Mouse (Mus musculus) embryonic facial prominence, embryonic 10.5 days (tissue): ENCODE results near the gene Apbb1. TPM values are rescaled to one million over a fixed set of nuclear protein-coding genes. Genes with fewer than 3 reads are reported as not detected.

ENCODE experiments used
- DNase-seq: peaks from one replicate; pipeline ENCODE4 v3.0.0-alpha.2; 2017; ENCODE audit warnings: low spot score
- H3K27ac ChIP-seq: fragments of 300-500 bp; sonication (generic); replicated peaks from 2 replicates; pipeline ENCODE4 v1.5.1; 2016; ENCODE audit warnings: mild to moderate bottlenecking
- H3K27me3 ChIP-seq: fragments of 300-500 bp; sonication (generic); replicated peaks from 2 replicates; pipeline ENCODE4 v1.6.1; 2016; ENCODE audit warnings: low read depth, mild to moderate bottlenecking; ENCODE audit not compliant: poor library complexity, severe bottlenecking
- H3K36me3 ChIP-seq: fragments of 300-500 bp; sonication (generic); replicated peaks from 2 replicates; pipeline ENCODE4 v1.6.1; 2016; ENCODE audit warnings: mild to moderate bottlenecking, moderate library complexity
- H3K4me1 ChIP-seq: fragments of 300-500 bp; sonication (generic); 2 replicates; pipeline ENCODE4 v1.6.1; 2016
- H3K4me3 ChIP-seq: fragments of 300-500 bp; sonication (generic); 2 replicates; pipeline ENCODE4 v1.5.1; 2016; ENCODE audit warnings: mild to moderate bottlenecking, moderate library complexity
- H3K9me3 ChIP-seq: fragments of 300-500 bp; sonication (generic); 2 replicates; pipeline ENCODE4 v1.6.1; 2016; ENCODE audit warnings: mild to moderate bottlenecking
- WGBS: fragments of 180-500 bp; shearing (Covaris S2); methylation state at CpG from one replicate; pipeline ENCODE4 v1.1.7; 2016; 5-methylcytosine and 5-hydroxymethylcytosine counted together
- polyA plus RNA-seq: library from polyadenylated mRNA; unstranded; fragments of >200 nt; fragmentation: Nextera tagmentation; extraction: Ambion mirVana; gene quantifications from 2 replicates; pipeline ENCODE4 v1.2.1, GENCODE M21; 2016

The Apbb1 gene
- polyA plus RNA-seq, 1 experiment from 2014 or later, result 94.9 TPM

DNA sequence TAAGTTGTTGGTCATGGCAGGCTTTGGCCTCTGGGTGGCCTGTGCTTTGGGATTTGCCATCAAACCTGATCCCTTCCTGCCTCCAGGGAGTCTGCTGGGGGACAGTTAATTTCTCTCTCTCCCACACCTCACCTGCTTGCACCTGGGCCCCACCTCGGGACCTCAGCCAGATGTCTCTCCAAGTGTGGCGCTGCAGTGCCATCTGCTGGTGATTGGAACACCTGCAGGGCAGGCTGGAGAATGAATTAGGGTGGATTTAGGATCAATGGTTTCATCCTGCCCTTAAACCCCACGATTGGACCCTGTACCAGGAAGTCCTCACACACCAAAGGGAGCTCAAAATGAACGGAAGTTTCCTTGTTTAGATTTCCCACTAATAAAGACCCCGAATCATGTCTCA is 66.3 kb downstream of the Apbb1 start:
- no peaks in the 10 kb centered on the region for H3K9me3 ChIP-seq
- peaks cover 8% of the 10 kb centered on the region for H3K4me1 ChIP-seq
- H3K27me3 ChIP-seq, result peaks cover 9% of the 10 kb centered on the region
- no peak overlapping the region for H3K4me3 ChIP-seq
- H3K36me3 ChIP-seq, result no peaks in the 10 kb centered on the region
- 17% methylated on average over 5 of the region's 5 CpGs for WGBS
- peak; percentile 75 for DNase-seq
- no peak overlapping the region for H3K27ac ChIP-seq

DNA sequence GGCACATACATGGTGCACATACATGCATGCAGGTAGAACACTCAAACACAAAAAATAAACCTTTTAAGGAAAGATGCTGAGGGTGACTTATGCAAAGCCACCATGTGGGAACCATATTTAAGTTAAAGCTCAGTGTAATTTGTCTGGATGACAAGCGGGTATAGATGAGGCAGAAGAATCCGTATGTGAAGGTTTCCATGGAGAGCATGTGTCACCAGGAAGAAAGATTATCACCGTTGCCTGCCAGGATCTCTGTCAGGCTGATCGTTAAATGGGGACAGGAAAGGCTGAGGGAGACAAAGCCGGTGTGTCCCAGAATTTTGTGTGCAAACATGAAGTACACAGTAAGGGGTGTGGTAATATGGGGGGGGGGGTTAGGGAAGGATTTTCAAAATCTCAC is 66.9 kb downstream of the Apbb1 start:
- Histone ChIP-seq H3K27me3 (peaks cover 8% of the 10 kb centered on the region), H3K36me3 (no peaks in the 10 kb centered on the region), H3K4me1 (peaks cover 4% of the 10 kb centered on the region; the same call in 1 of the 2 replicates), H3K27ac (no peak overlapping the region), H3K4me3 (no peak overlapping the region), H3K9me3 (no peaks in the 10 kb centered on the region)
- WGBS, result 77% methylated on average over 5 of the region's 5 CpGs
- no peak for DNase-seq

DNA sequence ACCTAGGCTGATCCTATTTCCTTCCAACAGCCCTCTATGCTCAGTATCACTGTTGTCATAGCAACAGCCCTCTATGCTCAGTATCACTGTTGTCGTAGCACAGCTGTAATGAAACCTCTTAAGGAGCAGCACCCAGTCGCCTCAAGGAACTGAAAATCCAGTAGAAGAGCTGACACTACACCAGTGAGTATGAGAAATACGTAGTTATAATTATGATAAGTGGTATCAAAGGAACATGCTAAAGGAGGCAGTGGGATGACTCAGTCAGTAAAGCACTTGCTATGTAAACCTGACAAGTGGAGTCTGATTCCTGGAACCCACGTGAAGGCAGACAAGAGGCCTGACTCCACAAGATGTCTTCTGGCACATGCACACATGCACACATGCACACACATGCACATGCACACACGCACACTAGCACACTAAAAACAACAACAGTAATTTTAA is 67.6 kb downstream of the Apbb1 start:
- Histone ChIP-seq H3K9me3 (no peaks in the 10 kb centered on the region), H3K4me3 (no peak overlapping the region), H3K27ac (no peak overlapping the region), H3K27me3 (peaks cover 5% of the 10 kb centered on the region; the same call in 1 of the 2 replicates), H3K36me3 (no peaks in the 10 kb centered on the region), H3K4me1 (peaks cover 4% of the 10 kb centered on the region; the same call in 1 of the 2 replicates)
- DNase-seq, result no peak
- WGBS, result 66% methylated on average over 5 of the region's 5 CpGs

DNA sequence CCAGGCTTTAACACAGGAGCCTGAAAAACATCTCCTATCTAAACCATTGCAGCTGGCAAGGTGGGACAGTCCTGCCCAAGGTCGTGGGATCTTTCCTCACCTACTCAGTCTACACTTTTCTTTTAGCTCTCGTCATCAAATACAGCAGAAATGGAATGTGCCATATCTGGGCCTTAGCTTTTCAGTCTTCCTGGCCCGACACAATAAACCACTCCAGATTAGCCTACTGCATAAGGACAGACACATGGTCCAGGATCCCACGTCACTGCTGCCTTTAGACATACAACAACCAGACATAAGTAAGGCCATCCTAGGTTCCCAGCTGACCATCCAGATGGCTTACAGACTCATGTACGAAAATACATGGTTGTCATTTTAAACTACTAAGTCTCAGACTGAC is 71.3 kb downstream of the Apbb1 start:
- H3K4me3 ChIP-seq, result no peak overlapping the region
- H3K36me3 ChIP-seq, result no peaks in the 10 kb centered on the region
- no peak overlapping the region for H3K27ac ChIP-seq
- no peaks in the 10 kb centered on the region for H3K4me1 ChIP-seq
- H3K27me3 ChIP-seq, result no peaks in the 10 kb centered on the region; the same call in 1 of the 2 replicates
- DNase-seq, result no peak
- no peaks in the 10 kb centered on the region for H3K9me3 ChIP-seq
- WGBS, result 85% methylated on average over 5 of the region's 5 CpGs

Other genes with a start within 250 kb of the Apbb1 start
- gene Olfr690, start 247.5 kb downstream of the Apbb1 start, polyA plus RNA-seq, result not detected in 2 replicates
- gene Olfr691, start 239.4 kb downstream of the Apbb1 start, polyA plus RNA-seq, result not detected in 2 replicates
- gene Olfr692, start 213.4 kb downstream of the Apbb1 start, polyA plus RNA-seq, result not detected in 2 replicates
- not detected in 2 replicates for gene Gm5901, start 206.6 kb downstream of the Apbb1 start, polyA plus RNA-seq
- 44.0 and 44.8 TPM in 2 replicates for gene Fam160a2, start 181.6 kb downstream of the Apbb1 start, polyA plus RNA-seq
- 0.12 TPM in 1 of 2 replicates, not detected in the other for gene Cnga4, start 177.1 kb downstream of the Apbb1 start, polyA plus RNA-seq
- gene Cckbr, start 155.9 kb downstream of the Apbb1 start, polyA plus RNA-seq, result 0.47 and 0.87 TPM in 2 replicates
- gene Cavin3, start 99.4 kb downstream of the Apbb1 start, polyA plus RNA-seq, result 17.3 and 17.7 TPM in 2 replicates
- 30.3 and 33.1 TPM in 2 replicates for gene Smpd1, start 27.3 kb downstream of the Apbb1 start, polyA plus RNA-seq
- gene Hpx, start 18.5 kb upstream of the Apbb1 start, polyA plus RNA-seq, result 0.22 TPM in 1 of 2 replicates, not detected in the other
- gene Trim3, start 51.9 kb upstream of the Apbb1 start, polyA plus RNA-seq, result 28.8 and 34.9 TPM in 2 replicates
- 158 and 163 TPM in 2 replicates for gene Timm10b, start 58.4 kb upstream of the Apbb1 start, polyA plus RNA-seq
- gene Arfip2, start 58.8 kb upstream of the Apbb1 start, polyA plus RNA-seq, result 61.2 and 64.1 TPM in 2 replicates
- gene Gm45799, start 58.9 kb upstream of the Apbb1 start, polyA plus RNA-seq, result 13.5 and 22.0 TPM in 2 replicates
- 0.27 and 0.44 TPM in 2 replicates for gene Dnhd1, start 69.2 kb upstream of the Apbb1 start, polyA plus RNA-seq
- 214 and 219 TPM in 2 replicates for gene Ilk, start 154.9 kb upstream of the Apbb1 start, polyA plus RNA-seq
- gene Rrp8, start 155.7 kb upstream of the Apbb1 start, polyA plus RNA-seq, result 45.3 and 45.4 TPM in 2 replicates
- gene Taf10, start 162.7 kb upstream of the Apbb1 start, polyA plus RNA-seq, result 154 and 163 TPM in 2 replicates
- 45.0 and 49.2 TPM in 2 replicates for gene Tpp1, start 170.6 kb upstream of the Apbb1 start, polyA plus RNA-seq
- 13.7 and 14.8 TPM in 2 replicates for gene Dchs1, start 206.0 kb upstream of the Apbb1 start, polyA plus RNA-seq
- 329 and 340 TPM in 2 replicates for gene Mrpl17, start 229.4 kb upstream of the Apbb1 start, polyA plus RNA-seq